Mouse (Mus musculus): ENCODE data around the gene Sgms2.

The Sgms2 gene

DNA sequence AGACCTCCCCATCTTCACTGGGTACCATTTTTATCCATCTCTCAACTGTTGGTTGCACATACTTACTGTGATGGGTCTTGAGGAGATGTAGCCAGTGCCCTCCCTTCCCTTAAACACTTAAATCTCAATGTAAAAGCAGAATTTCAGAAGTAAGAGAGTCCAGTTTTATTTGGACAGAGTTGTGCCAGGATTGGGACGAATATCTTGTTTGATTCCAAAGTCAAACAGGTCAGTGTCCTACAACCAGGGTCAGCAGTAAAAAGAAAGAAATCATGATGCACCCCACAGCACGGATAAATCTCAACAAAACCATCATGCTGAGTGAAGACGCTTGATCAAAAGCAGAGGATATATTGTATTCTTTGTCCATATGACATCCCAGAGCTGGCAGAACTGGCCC, 183.4 kb downstream of the Sgms2 start:
- no peak for DNase-seq (ENCODE audit: low read depth, low spot score)

DNA sequence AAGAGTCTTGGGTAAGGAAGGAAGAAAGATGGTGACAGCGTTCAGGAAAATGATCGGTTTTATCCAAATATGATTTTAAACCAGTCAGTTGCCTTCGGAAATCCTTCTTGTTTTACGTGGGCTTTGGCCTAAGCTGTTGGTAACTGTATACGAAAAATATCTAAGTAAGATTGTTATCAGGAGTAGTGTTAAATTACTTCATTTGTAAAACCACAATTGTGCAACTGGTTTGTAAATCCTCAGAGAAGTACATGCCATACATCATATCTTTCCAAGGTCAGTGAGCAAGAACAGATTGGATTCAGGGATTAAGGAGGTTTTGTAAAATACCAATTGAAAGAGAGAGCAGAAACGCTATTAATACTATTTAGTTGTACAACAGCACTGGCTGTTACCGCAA, 185.0 kb downstream of the Sgms2 start:
- DNase-seq (ENCODE audit: low read depth, low spot score), result no peak

DNA sequence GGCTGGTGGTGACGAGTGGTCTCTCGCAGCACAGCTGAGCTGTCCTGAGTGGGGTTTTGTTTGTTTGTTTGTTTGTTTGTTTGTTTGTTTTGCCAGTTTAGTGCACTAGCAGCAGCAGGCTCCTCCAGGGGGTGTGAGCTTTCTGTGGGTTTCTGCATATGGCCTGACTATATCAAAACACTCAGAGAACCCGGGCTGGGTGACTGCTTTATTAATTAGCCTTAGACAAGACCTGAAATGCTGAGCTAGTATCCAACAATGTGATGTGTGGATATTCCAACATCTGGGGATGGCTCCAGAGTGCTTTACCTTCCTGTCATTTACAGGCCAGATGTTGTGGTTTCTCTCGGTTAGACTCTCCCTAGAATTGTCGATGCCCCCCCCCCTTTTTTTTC, 187.9 kb downstream of the Sgms2 start:
- DNase-seq (ENCODE audit: low read depth, low spot score), result no peak

DNA sequence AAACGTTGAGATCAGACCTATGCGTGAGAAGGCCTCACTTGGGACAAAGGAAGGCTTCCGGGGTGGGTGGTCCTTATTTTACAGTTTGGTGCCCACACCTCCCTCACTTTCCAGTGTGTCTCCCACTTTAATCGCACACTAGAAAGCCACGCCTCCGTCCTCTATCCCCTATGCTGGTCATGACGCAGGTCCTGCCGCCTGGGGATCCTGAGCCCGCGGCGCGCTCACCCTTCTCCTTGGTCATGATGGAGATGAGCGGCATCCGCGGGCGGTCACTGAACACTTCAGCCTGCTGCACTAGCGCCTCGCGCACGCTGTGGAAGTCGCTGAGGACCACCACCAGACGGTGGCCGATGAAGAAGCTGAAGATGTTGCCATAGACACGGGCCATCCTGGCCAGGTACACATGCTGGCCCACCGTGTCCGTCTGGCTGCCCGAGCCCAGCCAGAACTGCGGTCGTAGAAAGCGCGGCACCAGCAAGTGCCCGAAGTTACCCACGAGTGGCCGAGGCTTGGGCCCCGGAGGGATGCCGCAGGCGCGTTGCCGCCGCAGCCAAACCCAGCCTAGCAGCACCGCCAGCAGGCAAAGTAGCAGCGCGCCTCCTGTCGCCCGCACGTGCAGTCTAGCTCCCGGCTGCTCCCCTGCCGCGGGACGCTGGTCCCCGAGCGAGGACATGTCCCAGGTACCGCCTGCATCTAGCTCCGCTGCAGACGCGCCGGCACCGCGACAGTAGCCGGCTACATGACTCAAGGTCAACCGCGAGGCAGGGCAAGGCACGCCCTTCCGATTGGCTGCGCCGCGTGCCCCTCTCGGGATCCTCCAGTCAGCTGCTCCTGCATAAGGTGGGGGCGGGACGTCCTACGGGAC, 188.5 kb downstream of the Sgms2 start, which contains the start of gene Cyp2u1:
TSS of gene Cyp2u1 (minus strand) at position 776 of the 868 bp plus-strand sequence.
- DNase-seq (ENCODE audit: low read depth, low spot score), result peak; percentile 65

DNA sequence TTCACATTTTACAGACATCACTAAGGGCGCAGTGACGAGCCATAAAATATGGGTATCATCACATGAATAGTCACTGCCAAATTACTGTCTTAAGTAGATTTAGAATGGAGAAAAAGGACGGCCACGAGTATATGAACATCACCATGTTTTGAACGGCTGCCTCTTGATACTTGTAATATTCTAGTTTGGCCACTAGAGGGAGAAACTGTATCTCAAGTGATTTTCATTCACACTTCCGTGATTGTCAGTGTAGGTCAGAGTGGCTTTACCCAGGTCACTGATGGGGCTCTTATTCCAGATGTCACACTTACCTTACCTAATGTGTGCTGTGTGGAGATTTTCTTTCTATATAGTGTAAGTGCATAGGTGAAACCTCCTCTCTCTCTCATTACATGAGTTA, 191.3 kb downstream of the Sgms2 start:
- DNase-seq (ENCODE audit: low read depth, low spot score), result no peak

DNA sequence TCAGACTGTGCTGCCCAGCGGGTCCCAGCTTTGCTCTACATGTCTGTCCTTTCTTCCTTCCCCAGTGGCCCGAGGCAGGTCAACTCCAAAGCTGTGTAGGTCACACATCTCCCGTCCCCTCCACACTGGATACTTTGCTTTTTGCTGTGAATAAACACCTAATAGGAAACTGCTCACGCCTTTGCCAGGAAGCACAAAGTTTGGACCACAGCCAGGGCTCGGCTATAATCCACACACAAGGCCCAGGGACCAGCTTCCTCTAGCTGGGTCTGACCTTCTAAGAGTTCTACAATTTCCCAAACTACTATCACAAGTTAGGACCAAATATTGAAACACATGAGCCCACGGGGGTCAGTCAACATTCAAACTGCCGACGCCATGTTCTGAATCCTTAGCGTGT, 192.1 kb downstream of the Sgms2 start:
- DNase-seq (ENCODE audit: low read depth, low spot score), result no peak

DNA sequence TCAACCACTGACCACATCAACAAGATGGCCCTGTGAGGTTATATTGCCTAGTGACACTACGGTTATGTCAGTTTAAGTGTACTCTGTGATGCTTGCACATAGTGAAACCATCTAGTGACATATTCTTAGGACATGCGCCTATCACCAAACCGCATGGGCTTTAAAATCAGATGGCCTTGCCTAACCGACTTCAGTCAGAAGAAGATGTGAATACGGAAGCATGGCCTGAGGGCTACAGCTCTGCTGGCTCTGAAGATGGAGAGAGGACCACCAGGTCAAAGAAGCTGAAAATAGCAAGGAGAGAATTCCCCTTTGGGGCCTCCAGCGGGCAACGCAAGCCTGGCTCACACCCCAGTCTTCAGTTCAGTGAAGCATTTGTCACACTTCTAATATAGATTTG, 194.3 kb downstream of the Sgms2 start:
- no peak for DNase-seq (ENCODE audit: low read depth, low spot score)

DNA sequence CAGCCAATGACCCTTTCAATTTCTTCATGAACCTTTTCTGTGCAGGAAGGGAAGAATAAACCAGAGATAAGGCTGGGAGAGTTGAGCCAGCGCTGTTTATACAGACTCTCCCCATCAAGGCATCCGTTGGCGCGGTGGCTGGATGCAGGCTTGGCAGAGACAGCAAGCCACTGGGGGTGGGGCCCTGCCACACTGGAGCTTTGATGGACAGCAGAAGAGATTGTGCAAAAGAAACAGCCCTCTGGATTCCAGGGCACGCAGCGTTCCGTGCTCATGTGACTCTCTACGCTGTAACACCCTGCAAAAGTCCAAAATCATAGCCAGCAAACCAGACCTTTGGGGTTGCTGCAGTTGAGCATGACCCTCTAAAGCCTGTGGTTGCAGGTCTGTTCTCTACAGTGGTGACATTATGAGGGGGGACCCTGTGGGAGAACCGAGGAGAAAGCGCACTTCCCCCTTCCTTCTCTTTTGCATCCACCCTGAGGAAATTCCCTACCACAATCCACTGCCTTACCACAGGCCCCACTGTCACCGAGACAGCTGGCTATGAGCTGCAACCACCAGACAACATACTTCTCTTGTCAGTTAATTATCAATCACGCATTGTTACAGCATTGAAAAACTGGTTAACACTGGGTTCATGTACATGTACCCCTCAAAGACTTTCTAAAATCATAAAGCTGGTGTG, 195.6 kb downstream of the Sgms2 start:
- DNase-seq (ENCODE audit: low read depth, low spot score), result no peak

DNA sequence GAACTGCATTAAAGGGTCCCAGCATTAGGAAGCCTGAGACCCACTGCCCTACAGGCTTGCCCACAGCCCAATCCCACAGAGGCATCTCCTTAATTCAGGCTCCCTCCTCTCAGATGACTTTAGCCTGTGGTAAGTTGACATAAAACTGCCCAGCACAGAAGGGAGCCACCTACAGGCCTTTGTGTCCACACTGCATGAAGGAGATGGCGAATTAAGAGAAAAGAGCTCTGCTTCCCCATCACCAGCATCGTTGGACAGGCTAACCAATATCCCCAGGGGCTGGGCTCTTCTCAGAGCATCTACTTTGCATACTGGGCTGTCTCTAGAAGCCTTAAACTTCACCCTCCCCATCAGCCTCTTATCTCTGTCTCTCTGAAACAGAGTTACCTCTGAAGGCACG, 196.7 kb downstream of the Sgms2 start:
- DNase-seq (ENCODE audit: low read depth, low spot score), result no peak

DNA sequence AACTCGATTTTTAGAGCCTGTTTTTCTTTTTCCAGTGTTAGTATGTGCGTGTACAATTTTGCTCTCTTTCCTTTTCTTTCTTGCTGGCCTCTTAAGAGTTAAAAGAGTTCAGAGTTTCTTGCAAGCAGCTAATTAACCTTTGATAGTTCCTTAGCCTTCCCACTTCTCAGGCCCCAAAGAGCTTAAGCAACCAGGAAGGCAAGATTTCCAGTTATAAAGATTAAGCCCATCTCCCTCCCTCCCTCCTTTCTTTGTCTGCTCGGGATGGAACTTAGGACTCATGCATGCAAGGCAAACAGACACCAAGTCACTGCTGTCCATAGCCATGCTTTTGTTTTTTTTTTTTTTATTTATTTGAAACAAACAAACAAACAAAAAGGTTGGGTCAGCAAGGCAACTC, 198.3 kb downstream of the Sgms2 start:
- no peak for DNase-seq (ENCODE audit: low read depth, low spot score)

DNA sequence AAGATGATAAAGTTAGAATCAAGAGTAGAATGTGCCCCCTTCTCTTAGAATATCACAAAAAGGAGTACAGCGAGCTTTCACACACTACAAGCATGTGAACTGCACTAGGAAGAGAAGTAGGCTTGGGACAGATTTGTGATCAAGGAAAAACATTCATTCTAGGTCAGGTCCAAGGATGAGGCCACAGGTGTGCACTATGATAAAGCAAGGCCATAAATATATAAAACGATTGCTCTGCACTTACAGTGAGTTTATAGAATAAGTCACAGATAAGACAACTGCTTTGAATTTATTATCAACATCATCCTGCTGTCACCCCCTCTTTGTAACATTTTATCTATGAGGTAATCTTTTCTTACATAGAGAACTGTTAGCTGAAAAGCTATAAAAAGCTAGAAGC, 198.9 kb downstream of the Sgms2 start:
- DNase-seq (ENCODE audit: low read depth, low spot score), result no peak

DNA sequence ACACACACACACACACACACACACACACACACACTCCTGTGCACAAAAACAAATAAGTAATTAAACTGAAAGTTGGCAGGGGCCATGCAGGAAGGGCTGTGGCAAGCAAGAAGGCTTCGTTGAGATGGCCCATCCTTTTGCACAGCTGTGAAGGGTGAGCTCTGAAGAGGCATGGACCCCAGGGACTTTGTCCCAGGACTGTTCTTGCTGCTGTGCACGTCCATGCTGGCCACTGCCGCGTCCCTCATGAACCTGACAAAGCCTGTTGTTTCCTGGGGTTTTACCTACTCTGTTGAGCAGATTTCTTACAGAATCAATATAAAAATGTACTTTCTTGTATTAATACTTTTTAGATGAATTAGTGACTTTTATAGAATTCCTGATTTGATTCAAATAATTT, 199.3 kb downstream of the Sgms2 start:
- DNase-seq (ENCODE audit: low read depth, low spot score), result no peak

DNA sequence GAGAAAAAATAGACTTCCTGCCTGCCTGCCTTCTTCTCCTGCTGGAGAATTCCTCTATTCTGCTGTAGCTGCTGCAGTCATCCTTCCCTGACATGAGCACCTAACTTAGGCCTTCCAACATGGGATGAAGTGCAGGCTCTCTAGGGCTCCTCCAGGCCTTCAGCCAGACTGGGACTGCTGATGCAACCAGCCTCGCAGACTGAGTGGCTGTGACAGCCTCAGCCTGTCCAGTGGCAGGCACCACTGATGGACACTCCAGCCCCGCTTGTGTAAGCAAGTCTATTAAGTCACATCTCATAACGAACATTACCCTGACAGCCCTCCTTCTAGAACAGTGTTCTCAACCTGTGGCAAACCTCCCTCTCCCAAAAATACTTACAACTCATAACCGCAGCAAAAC, 217.1 kb downstream of the Sgms2 start:
- no peak for DNase-seq (ENCODE audit: low read depth, low spot score)

DNA sequence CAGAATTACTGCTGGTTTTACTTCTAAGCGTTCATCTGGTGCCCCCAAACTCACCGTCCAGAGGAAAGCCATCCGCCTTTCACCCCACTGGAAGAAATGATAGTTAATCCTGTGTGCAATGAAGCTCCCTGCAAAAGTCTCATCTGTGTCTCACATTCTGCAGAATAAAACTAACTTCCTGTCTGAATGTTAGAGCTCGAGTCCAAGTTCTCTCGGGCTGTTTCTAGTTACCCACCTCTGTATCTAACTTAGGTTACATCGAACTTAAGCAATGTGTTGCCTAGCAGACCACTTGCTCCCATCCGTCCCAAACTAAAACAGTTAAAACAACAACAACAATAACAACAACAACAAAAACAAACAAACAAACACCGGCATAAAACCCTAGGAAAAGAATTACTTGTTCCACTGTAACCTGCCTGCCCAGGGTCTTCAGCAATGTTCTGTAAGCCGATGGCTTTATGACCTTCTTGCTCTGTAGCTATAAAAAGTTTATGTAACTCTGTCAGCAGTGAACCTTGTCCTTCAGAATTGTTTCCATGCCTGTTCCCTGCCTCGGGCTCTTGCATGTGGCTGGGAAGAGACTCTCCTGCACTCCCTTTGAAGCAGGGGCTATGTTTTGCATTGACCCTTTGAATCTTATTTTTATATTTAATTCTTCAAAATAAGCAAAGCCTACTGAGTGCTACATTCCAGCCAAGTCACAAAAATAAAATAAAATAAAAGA, 218.7 kb downstream of the Sgms2 start:
- DNase-seq (ENCODE audit: low read depth, low spot score), result no peak

DNA sequence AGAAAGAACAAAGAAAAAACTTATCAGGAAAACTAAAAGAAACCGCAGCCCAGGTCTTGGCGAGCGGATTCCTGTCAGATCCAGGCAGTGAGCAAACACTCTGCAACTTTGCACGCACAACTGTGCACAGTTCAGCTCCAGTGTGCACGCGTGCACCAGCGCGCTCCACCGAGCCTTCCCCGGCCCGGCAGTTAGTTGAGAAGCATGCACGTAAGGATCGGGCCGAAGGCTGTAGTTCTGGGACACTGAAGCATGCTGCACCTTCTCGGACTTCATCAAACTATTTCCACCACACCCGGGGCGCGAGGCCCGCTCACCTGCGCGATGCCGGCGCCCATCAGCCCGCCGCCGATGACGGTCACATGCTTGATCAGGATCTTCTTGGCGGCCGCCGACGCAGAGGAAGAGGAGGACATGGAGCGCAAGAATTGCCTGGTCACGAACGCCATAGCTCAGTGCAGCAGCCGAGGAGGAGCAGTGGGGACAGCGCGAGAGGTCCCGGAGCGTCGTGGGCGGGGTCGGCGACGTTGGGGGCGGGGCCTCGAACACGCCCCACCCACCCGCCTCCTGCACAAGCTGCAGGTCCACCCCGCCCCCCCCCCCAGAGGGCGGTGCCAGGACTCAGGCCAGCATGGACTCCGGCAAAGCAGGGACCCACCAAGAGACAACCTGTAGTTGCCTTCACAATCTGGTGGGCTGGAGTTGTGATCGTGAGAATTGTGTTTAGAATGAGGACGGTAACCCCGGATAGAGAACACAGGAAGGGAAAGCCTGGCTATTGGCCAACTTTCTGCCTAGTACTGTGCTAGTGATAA, 219.4 kb downstream of the Sgms2 start, which contains the start of gene Hadh:
TSS of gene Hadh (minus strand) at position 543 of the 815 bp plus-strand sequence.
- peak; percentile 55 for DNase-seq (ENCODE audit: low read depth, low spot score)

DNA sequence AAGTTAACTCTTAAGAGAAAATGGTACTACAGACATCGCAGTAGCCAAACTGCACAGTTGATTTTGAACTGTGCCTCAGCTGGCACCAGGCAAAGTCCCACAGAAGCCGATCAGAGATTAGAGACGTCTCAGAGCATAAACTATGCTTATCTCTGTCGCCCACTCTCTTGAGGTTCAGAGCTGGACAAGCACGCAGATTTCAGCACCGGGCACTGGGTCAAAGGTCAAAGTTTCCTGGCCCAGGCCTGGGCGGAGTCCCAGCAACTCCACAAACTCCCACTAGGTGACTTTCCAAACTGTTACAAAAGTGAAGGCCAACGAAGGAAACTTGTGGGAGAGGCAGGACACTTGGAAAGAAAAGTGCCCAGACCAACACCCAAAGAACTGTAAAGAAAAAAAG, 220.1 kb downstream of the Sgms2 start:
- peak; percentile 47 for DNase-seq (ENCODE audit: low read depth, low spot score)

DNA sequence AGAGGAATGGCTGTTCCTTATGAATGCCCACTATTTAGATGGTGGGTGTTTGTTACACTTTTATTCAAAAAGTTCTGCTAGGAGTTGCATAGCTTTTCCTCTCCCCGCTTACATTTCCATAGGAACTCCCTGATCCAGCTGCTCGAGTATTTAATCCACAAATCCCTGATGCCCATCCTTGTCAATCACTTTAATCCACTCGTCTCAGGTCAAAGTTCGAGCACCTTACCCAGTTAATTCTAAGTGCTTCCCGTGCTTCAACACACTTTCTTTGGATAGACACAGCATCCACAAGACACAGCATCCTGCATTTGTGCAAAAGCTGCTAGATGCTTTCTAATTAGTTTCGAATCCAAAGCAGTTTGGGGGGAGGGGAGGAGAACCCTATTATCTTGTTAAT, 220.8 kb downstream of the Sgms2 start:
- no peak for DNase-seq (ENCODE audit: low read depth, low spot score)
